Mouse (Mus musculus): ENCODE results near the gene Gm5089. TPM values are rescaled to one million over a fixed set of nuclear protein-coding genes. Genes with fewer than 3 reads are reported as not detected.

The Gm5089 gene
- polyA plus RNA-seq, 1 experiment from 2014 or later, result not detected

GRCm38 (mm10) chr14:122479461-122480109 lies 28.7 kb upstream of the Gm5089 start:
- no peaks in the 10 kb centered on the region for H3K36me3 ChIP-seq (ENCODE audit: control insufficient read depth, insufficient read depth, low read length)
- H3K4me1 ChIP-seq (replicated peaks; ENCODE audit: control insufficient read depth, insufficient read depth, low read length), result peaks cover 15% of the 10 kb centered on the region
- WGBS, result 20% methylated on average over 17 of the region's 17 CpGs
- H3K9me3 ChIP-seq (ENCODE audit: control insufficient read depth, low read length), result no peaks in the 10 kb centered on the region
- ATAC-seq (ENCODE audit: low read depth), result no peak
- no peak overlapping the region for H3K27ac ChIP-seq (ENCODE audit: low read length)
- H3K4me2 ChIP-seq (ENCODE audit: low read depth, low read length), result no peak overlapping the region
- H3K9ac ChIP-seq (ENCODE audit: low read length), result no peak overlapping the region
- peaks cover 89% of the 10 kb centered on the region for H3K27me3 ChIP-seq (ENCODE audit: control insufficient read depth, insufficient read depth, low read depth, low read length)
- H3K4me3 ChIP-seq (ENCODE audit: low read length), result no peak overlapping the region

- no peak overlapping the region for H3K9ac ChIP-seq (ENCODE audit: low read length)
- no peaks in the 10 kb centered on the region for H3K36me3 ChIP-seq (ENCODE audit: control insufficient read depth, insufficient read depth, low read length)
- WGBS, result under 1% methylated on average over 22 of the region's 22 CpGs
- ATAC-seq (ENCODE audit: low read depth), result no peak
- peaks cover 89% of the 10 kb centered on the region for H3K27me3 ChIP-seq (ENCODE audit: control insufficient read depth, insufficient read depth, low read depth, low read length)
- no peak overlapping the region for H3K4me2 ChIP-seq (ENCODE audit: low read depth, low read length)
- peaks cover 17% of the 10 kb centered on the region for H3K4me1 ChIP-seq (replicated peaks; ENCODE audit: control insufficient read depth, insufficient read depth, low read length)
- H3K9me3 ChIP-seq (ENCODE audit: control insufficient read depth, low read length), result no peaks in the 10 kb centered on the region
- H3K27ac ChIP-seq (ENCODE audit: low read length), result no peak overlapping the region
- no peak overlapping the region for H3K4me3 ChIP-seq (ENCODE audit: low read length)
Measured at GRCm38 (mm10) chr14:122478574-122479011, 27.7 kb upstream of the Gm5089 start.

- H3K27me3 ChIP-seq (ENCODE audit: control insufficient read depth, insufficient read depth, low read depth, low read length), result peaks cover 89% of the 10 kb centered on the region
- H3K4me3 ChIP-seq (ENCODE audit: low read length), result no peak overlapping the region
- 2% methylated on average over 9 of the region's 9 CpGs for WGBS
- peaks cover 17% of the 10 kb centered on the region for H3K4me1 ChIP-seq (replicated peaks; ENCODE audit: control insufficient read depth, insufficient read depth, low read length)
- no peak overlapping the region for H3K4me2 ChIP-seq (ENCODE audit: low read depth, low read length)
- no peak overlapping the region for H3K27ac ChIP-seq (ENCODE audit: low read length)
- ATAC-seq (ENCODE audit: low read depth), result no peak
- H3K9ac ChIP-seq (ENCODE audit: low read length), result no peak overlapping the region
- H3K9me3 ChIP-seq (ENCODE audit: control insufficient read depth, low read length), result no peaks in the 10 kb centered on the region
- no peaks in the 10 kb centered on the region for H3K36me3 ChIP-seq (ENCODE audit: control insufficient read depth, insufficient read depth, low read length)
Measured at GRCm38 (mm10) chr14:122477971-122478573, 27.2 kb upstream of the Gm5089 start.

GRCm38 (mm10) chr14:122477261-122477671 lies 26.4 kb upstream of the Gm5089 start:
- Histone ChIP-seq H3K27ac (ENCODE audit: low read length) (no peak overlapping the region), H3K27me3 (ENCODE audit: control insufficient read depth, insufficient read depth, low read depth, low read length) (peaks cover 89% of the 10 kb centered on the region), H3K9ac (ENCODE audit: low read length) (no peak overlapping the region), H3K9me3 (ENCODE audit: control insufficient read depth, low read length) (no peaks in the 10 kb centered on the region), H3K4me3 (ENCODE audit: low read length) (no peak overlapping the region), H3K36me3 (ENCODE audit: control insufficient read depth, insufficient read depth, low read length) (no peaks in the 10 kb centered on the region), H3K4me1 (replicated peaks; ENCODE audit: control insufficient read depth, insufficient read depth, low read length) (peaks cover 17% of the 10 kb centered on the region), H3K4me2 (ENCODE audit: low read depth, low read length) (no peak overlapping the region)
- WGBS, result 1% methylated on average over 20 of the region's 20 CpGs
- ATAC-seq (ENCODE audit: low read depth), result no peak

GRCm38 (mm10) chr14:122476822-122477215 lies 25.9 kb upstream of the Gm5089 start:
- no peak overlapping the region for H3K4me3 ChIP-seq (ENCODE audit: low read length)
- H3K4me2 ChIP-seq (ENCODE audit: low read depth, low read length), result no peak overlapping the region
- WGBS, result 1% methylated on average over 18 of the region's 18 CpGs
- no peak overlapping the region for H3K27ac ChIP-seq (ENCODE audit: low read length)
- peaks cover 17% of the 10 kb centered on the region for H3K4me1 ChIP-seq (replicated peaks; ENCODE audit: control insufficient read depth, insufficient read depth, low read length)
- ATAC-seq (ENCODE audit: low read depth), result no peak
- peaks cover 87% of the 10 kb centered on the region for H3K27me3 ChIP-seq (ENCODE audit: control insufficient read depth, insufficient read depth, low read depth, low read length)
- H3K9ac ChIP-seq (ENCODE audit: low read length), result no peak overlapping the region
- H3K36me3 ChIP-seq (ENCODE audit: control insufficient read depth, insufficient read depth, low read length), result no peaks in the 10 kb centered on the region
- no peaks in the 10 kb centered on the region for H3K9me3 ChIP-seq (ENCODE audit: control insufficient read depth, low read length)

GRCm38 (mm10) chr14:122476041-122476821 lies 25.3 kb upstream of the Gm5089 start:
- H3K4me3 ChIP-seq (ENCODE audit: low read length), result peak overlapping the region; percentile 43
- peaks cover 17% of the 10 kb centered on the region for H3K4me1 ChIP-seq (replicated peaks; ENCODE audit: control insufficient read depth, insufficient read depth, low read length)
- no peaks in the 10 kb centered on the region for H3K36me3 ChIP-seq (ENCODE audit: control insufficient read depth, insufficient read depth, low read length)
- H3K9ac ChIP-seq (ENCODE audit: low read length), result no peak overlapping the region
- peak; percentile 31; the same call in 1 of the 2 replicates for ATAC-seq (ENCODE audit: low read depth)
- peaks cover 87% of the 10 kb centered on the region for H3K27me3 ChIP-seq (ENCODE audit: control insufficient read depth, insufficient read depth, low read depth, low read length)
- H3K9me3 ChIP-seq (ENCODE audit: control insufficient read depth, low read length), result no peaks in the 10 kb centered on the region
- H3K4me2 ChIP-seq (ENCODE audit: low read depth, low read length), result peak overlapping the region; percentile 65
- no peak overlapping the region for H3K27ac ChIP-seq (ENCODE audit: low read length)
- under 1% methylated on average over 57 of the region's 62 CpGs for WGBS

GRCm38 (mm10) chr14:122475557-122476040 lies 24.7 kb upstream of the Gm5089 start:
- Histone ChIP-seq H3K9me3 (ENCODE audit: control insufficient read depth, low read length) (no peaks in the 10 kb centered on the region), H3K27ac (ENCODE audit: low read length) (no peak overlapping the region), H3K9ac (ENCODE audit: low read length) (no peak overlapping the region), H3K27me3 (ENCODE audit: control insufficient read depth, insufficient read depth, low read depth, low read length) (peaks cover 86% of the 10 kb centered on the region), H3K36me3 (ENCODE audit: control insufficient read depth, insufficient read depth, low read length) (no peaks in the 10 kb centered on the region), H3K4me3 (ENCODE audit: low read length) (peak overlapping the region; percentile 43), H3K4me1 (replicated peaks; ENCODE audit: control insufficient read depth, insufficient read depth, low read length) (peaks cover 17% of the 10 kb centered on the region), H3K4me2 (ENCODE audit: low read depth, low read length) (peak overlapping the region; percentile 65)
- WGBS, result under 1% methylated on average over 59 of the region's 65 CpGs
- peak; percentile 16 for ATAC-seq (ENCODE audit: low read depth)

GRCm38 (mm10) chr14:122474891-122475556 lies 24.1 kb upstream of the Gm5089 start, which contains the start of gene Zic2:
Zic2 (plus strand) TSS chr14:122475435.
- peak within 1 kb of the TSS; percentile 43 for H3K4me3 ChIP-seq (ENCODE audit: low read length)
- peak; percentile 44 for ATAC-seq (ENCODE audit: low read depth)
- H3K4me1 ChIP-seq (replicated peaks; ENCODE audit: control insufficient read depth, insufficient read depth, low read length), result peaks cover 17% of the 10 kb centered on the region
- no peaks in the 10 kb centered on the region for H3K36me3 ChIP-seq (ENCODE audit: control insufficient read depth, insufficient read depth, low read length)
- H3K9ac ChIP-seq (ENCODE audit: low read length), result no peak within 1 kb of the TSS
- WGBS, result under 1% methylated on average over 56 of the region's 73 CpGs
- H3K27ac ChIP-seq (ENCODE audit: low read length), result no peak within 1 kb of the TSS
- H3K9me3 ChIP-seq (ENCODE audit: control insufficient read depth, low read length), result no peaks in the 10 kb centered on the region
- H3K4me2 ChIP-seq (ENCODE audit: low read depth, low read length), result peak within 1 kb of the TSS; percentile 65
- H3K27me3 ChIP-seq (ENCODE audit: control insufficient read depth, insufficient read depth, low read depth, low read length), result peaks cover 85% of the 10 kb centered on the region

Measured in lung, embryonic 16.5 days (tissue).